ENCODE assay signal across 11 mouse cellular contexts in genomic region chr10:117646482-117647157, GRCm38 (mm10).
"Had no signal": no experiment of that assay in that cellular context is flagged by ENCODE, and none has a peak within 500 bp of the region (broad histone marks: within the 10 kb centered on the region; RNA-seq: fewer than 3 reads in every experiment).

No protein-coding gene starts in this region.

- H3K36me3 ChIP-seq: liver, embryonic 13.5 days; midbrain, embryonic 12.5 days; midbrain, embryonic 15.5 days; neural tube, embryonic 12.5 days; stomach, embryonic 15.5 days had no signal

- H3K4me2 ChIP-seq: liver, embryonic 13.5 days; midbrain, embryonic 12.5 days; neural tube, embryonic 12.5 days; stomach, embryonic 15.5 days had no signal

- H3K4me1 ChIP-seq: liver, embryonic 13.5 days; neural tube, embryonic 12.5 days; stomach, embryonic 15.5 days had no signal

- DNase-seq: liver, embryonic 13.5 days; lung, adult 2 months; lung, postnatal 14 days; lung, postnatal 4 days; thymus, adult 18-20 months; thymus, postnatal 36 days had no signal

- H3K27ac ChIP-seq: left cerebral cortex, adult 2 months; liver, embryonic 13.5 days; midbrain, embryonic 12.5 days; midbrain, embryonic 15.5 days; neural tube, embryonic 12.5 days; stomach, embryonic 15.5 days had no signal

- H3K27me3 ChIP-seq: midbrain, embryonic 15.5 days; neural tube, embryonic 12.5 days; stomach, embryonic 15.5 days had no signal

- H3K9ac ChIP-seq: liver, embryonic 13.5 days; midbrain, embryonic 12.5 days; midbrain, embryonic 15.5 days; neural tube, embryonic 12.5 days; stomach, embryonic 15.5 days had no signal

- ATAC-seq: midbrain, embryonic 15.5 days had no signal

- H3K9me3 ChIP-seq: liver, embryonic 13.5 days; midbrain, embryonic 12.5 days; midbrain, embryonic 15.5 days; neural tube, embryonic 12.5 days; stomach, embryonic 15.5 days had no signal

- H3K4me3 ChIP-seq: left cerebral cortex, adult 2 months; liver, embryonic 13.5 days; midbrain, embryonic 12.5 days; midbrain, embryonic 15.5 days; neural tube, embryonic 12.5 days; stomach, embryonic 15.5 days had no signal
